Mouse (Mus musculus) C2C12 (cell line): ENCODE results near the gene Pigt.

Source experiments
- CEBPB ChIP-seq: IDR thresholded peaks from one replicate; pipeline ENCODE4 v1.6.1; 2011; ENCODE audit warnings: low read depth, mild to moderate bottlenecking, control low read depth, moderate library complexity
- CTCF ChIP-seq: IDR thresholded peaks from one replicate; pipeline ENCODE4 v1.5.1; 2011; ENCODE audit not compliant: control insufficient read depth, insufficient read depth, insufficient read length
- FOSL1 ChIP-seq: IDR thresholded peaks from one replicate; pipeline ENCODE4 v1.8.0; 2011; ENCODE audit warnings: mild to moderate bottlenecking, low read length; ENCODE audit not compliant: poor library complexity, insufficient read depth, severe bottlenecking
- MAX ChIP-seq: IDR thresholded peaks from one replicate; pipeline ENCODE4 v1.6.1; 2011; ENCODE audit warnings: mild to moderate bottlenecking, control low read depth
- MYOD1 ChIP-seq: IDR thresholded peaks from one replicate; pipeline ENCODE4 v1.6.1; 2011; ENCODE audit warnings: low read depth; ENCODE audit not compliant: control insufficient read depth, insufficient read length
- USF1 ChIP-seq: IDR thresholded peaks from one replicate; pipeline ENCODE4 v1.6.1; 2011; ENCODE audit warnings: low read depth, mild to moderate bottlenecking, control low read depth, moderate library complexity

DNA sequence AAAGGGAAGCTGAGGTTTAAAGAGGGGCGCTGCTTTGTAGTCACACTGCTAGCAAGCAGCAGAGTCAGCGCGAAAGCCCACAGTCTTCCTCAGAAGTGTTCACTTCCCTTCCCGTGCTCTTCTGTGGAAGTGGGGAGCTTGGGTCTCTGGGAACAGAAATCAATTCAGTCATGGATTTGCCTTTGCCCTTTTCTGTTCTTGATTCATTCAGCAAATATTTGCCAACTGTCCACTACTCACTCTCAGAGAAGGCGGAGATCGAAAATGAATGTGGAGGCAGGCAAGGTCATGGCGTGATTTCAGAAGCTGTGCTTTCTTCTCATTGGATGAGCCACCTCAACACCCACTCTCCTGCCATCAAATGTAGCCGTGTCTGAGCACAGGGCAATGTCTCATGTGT lies 38.8 kb upstream of the Pigt start:
- TF ChIP-seq CTCF (no peak), USF1 (no peak), MAX (no peak), FOSL1 (no peak), MYOD1 (no peak), CEBPB (no peak)
